Mouse (Mus musculus) frontal cortex, adult (tissue): Measurements from ENCODE around the gene Tmem189.
"Not testable (repeated sequence)": the region's sequence is repeated elsewhere in the genome, so short reads cannot be mapped to it uniquely, and the experiment has no call there.

Experiments used
- ATAC-seq: cut with Nextera tagmentation; 2 replicates; pipeline ENCODE4 v1.9.2; 2017; ENCODE audit warnings: mild to moderate bottlenecking, moderate library complexity, mixed read lengths; ENCODE audit not compliant: low TSS enrichment

Tmem189 gene

GRCm38 (mm10) chr2:167652694-167653093, 36.9 kb downstream of the Tmem189 start:
- no peak for ATAC-seq

GRCm38 (mm10) chr2:167651622-167652021, 38.0 kb downstream of the Tmem189 start:
- ATAC-seq: peak; percentile 66; the same call in 1 of the 2 replicates

- no peak for ATAC-seq
Observed at GRCm38 (mm10) chr2:167649290-167650032, 40.2 kb downstream of the Tmem189 start.

- no peak for ATAC-seq
Observed at GRCm38 (mm10) chr2:167646411-167646810, 43.2 kb downstream of the Tmem189 start.

GRCm38 (mm10) chr2:167643356-167644052, 46.1 kb downstream of the Tmem189 start:
- not testable (repeated sequence) for ATAC-seq

GRCm38 (mm10) chr2:167642164-167642563, 47.5 kb downstream of the Tmem189 start:
- ATAC-seq: no peak

- no peak for ATAC-seq
Observed at GRCm38 (mm10) chr2:167641337-167641736, 48.3 kb downstream of the Tmem189 start.

- ATAC-seq: no peak
Observed at GRCm38 (mm10) chr2:167640279-167640678, 49.3 kb downstream of the Tmem189 start.

GRCm38 (mm10) chr2:167634865-167635512, 54.6 kb downstream of the Tmem189 start:
- ATAC-seq: no peak

GRCm38 (mm10) chr2:167634338-167634770, 55.3 kb downstream of the Tmem189 start:
- ATAC-seq: peak; percentile 87

- no peak for ATAC-seq
Observed at GRCm38 (mm10) chr2:167633537-167633872, 56.1 kb downstream of the Tmem189 start.

GRCm38 (mm10) chr2:167632731-167633536, 56.7 kb downstream of the Tmem189 start:
- no peak for ATAC-seq

GRCm38 (mm10) chr2:167631591-167632448, 57.8 kb downstream of the Tmem189 start, which contains the start of gene Ube2v1:
Gene Ube2v1, minus strand, starts transcription at chr2:167632095.
- peak; percentile 66 for ATAC-seq

- ATAC-seq: no peak
Observed at GRCm38 (mm10) chr2:167631181-167631590, 58.4 kb downstream of the Tmem189 start.

GRCm38 (mm10) chr2:167630421-167630820, 59.2 kb downstream of the Tmem189 start:
- ATAC-seq: no peak

GRCm38 (mm10) chr2:167629665-167630209, 59.9 kb downstream of the Tmem189 start:
- ATAC-seq: no peak

- ATAC-seq: no peak
Observed at GRCm38 (mm10) chr2:167628872-167629271, 60.8 kb downstream of the Tmem189 start.

- ATAC-seq: no peak
Observed at GRCm38 (mm10) chr2:167627019-167627418, 62.6 kb downstream of the Tmem189 start.

GRCm38 (mm10) chr2:167625670-167626069, 64.0 kb downstream of the Tmem189 start:
- ATAC-seq: no peak

- ATAC-seq: no peak
Observed at GRCm38 (mm10) chr2:167624368-167625075, 65.1 kb downstream of the Tmem189 start.
